Comparison of ENCODE assay signal across 19 mouse cellular contexts in the genomic region with DNA sequence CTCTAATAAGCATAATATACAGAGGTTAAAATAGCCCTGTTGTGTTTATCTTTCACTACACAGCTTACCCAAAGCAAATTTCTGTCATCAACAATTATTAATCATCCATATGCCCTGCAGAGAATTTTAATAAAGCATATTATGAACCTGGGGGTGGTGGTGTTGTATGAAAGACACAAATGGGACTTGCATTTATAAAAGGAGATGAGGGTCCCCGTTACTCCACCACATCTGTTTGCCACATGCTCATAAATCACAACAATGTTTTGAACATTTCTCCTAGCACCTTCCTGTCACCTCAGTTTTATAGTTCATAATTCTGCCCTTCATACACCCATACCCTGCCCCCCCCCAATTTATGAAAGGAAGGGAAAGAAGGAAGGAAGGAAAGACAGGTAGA.
"Had no signal": no experiment of that assay in that cellular context is flagged by ENCODE, and none has a peak within 500 bp of the region (broad histone marks: within the 10 kb centered on the region; RNA-seq: fewer than 3 reads in every experiment).

No protein-coding gene starts in this region.

- H3K4me2 ChIP-seq: limb, embryonic 15.5 days; liver, embryonic 11.5 days; lung, embryonic 14.5 days; midbrain, embryonic 11.5 days; neural tube, embryonic 13.5 days had no signal

- H3K9ac ChIP-seq: limb, embryonic 15.5 days; liver, embryonic 14.5 days; liver, postnatal 0 days; lung, embryonic 14.5 days; neural tube, embryonic 13.5 days had no signal

- H3K36me3 ChIP-seq: limb, embryonic 15.5 days; neural tube, embryonic 13.5 days had no signal

- ATAC-seq: intestine, embryonic 16.5 days; liver, postnatal 0 days; lung, postnatal 0 days had no signal

- H3K9me3 ChIP-seq: limb, embryonic 15.5 days; megakaryocyte, embryonic 14.5 days; neural tube, embryonic 13.5 days had no signal

- DNase-seq: kidney, adult 2 months; kidney, postnatal 36 days; layer of hippocampus, postnatal 36 days; liver, postnatal 0 days; lung, embryonic 14.5 days; midbrain, embryonic 14.5 days; thymus, adult 18-20 months; thymus, postnatal 36 days had no signal

- H3K4me3 ChIP-seq: left cerebral cortex, adult 2 months; limb, embryonic 15.5 days; megakaryocyte, embryonic 14.5 days; neural tube, embryonic 13.5 days had no signal

- H3K27me3 ChIP-seq: limb, embryonic 15.5 days; megakaryocyte, embryonic 14.5 days; neural tube, embryonic 13.5 days had no signal

- H3K4me1 ChIP-seq: limb, embryonic 15.5 days; megakaryocyte, embryonic 14.5 days; neural tube, embryonic 13.5 days had no signal

- H3K27ac ChIP-seq: kidney, postnatal 0 days; left cerebral cortex, adult 2 months; limb, embryonic 15.5 days; liver, embryonic 14.5 days; macrophage; neural tube, embryonic 13.5 days had no signal
